Mouse (Mus musculus) embryonic facial prominence, embryonic 14.5 days (tissue): ENCODE data around the gene Iqcf4. TPM values are rescaled to one million over a fixed set of nuclear protein-coding genes. Genes with fewer than 3 reads are reported as not detected.

Experiments
- ATAC-seq: fragments of 200-750 bp; cut with Nextera tagmentation; 2 replicates; pipeline ENCODE4 v1.8.0; 2017; ENCODE audit warnings: low read depth, moderate number of reproducible peaks, moderate TSS enrichment
- DNase-seq: peaks from one replicate; pipeline ENCODE4 v3.0.0-alpha.2; 2015; ENCODE audit warnings: low spot score
- H3K27ac ChIP-seq: fragments of 300-500 bp; sonication (generic); replicated peaks from 2 replicates; pipeline ENCODE4 v1.5.1; 2014; ENCODE audit warnings: low read depth, mild to moderate bottlenecking, low read length, moderate library complexity
- H3K27me3 ChIP-seq: fragments of 300-500 bp; sonication (generic); replicated peaks from 2 replicates; pipeline ENCODE4 v1.6.1; 2014; ENCODE audit warnings: low read length; ENCODE audit not compliant: control insufficient read depth, insufficient read depth
- H3K36me3 ChIP-seq: fragments of 300-500 bp; sonication (generic); 2 replicates; pipeline ENCODE4 v1.6.1; 2014; ENCODE audit warnings: low read length, mixed read lengths; ENCODE audit not compliant: control insufficient read depth, insufficient read depth
- H3K4me1 ChIP-seq: fragments of 300-500 bp; sonication (generic); 2 replicates; pipeline ENCODE4 v1.6.1; 2014; ENCODE audit warnings: antibody characterized with exemption, low read length; ENCODE audit not compliant: control insufficient read depth, insufficient read depth
- H3K4me2 ChIP-seq: fragments of 300-500 bp; sonication (generic); 2 replicates; pipeline ENCODE4 v1.6.1; 2014; ENCODE audit warnings: low read depth, mild to moderate bottlenecking, low read length, moderate library complexity, mixed read lengths
- H3K4me3 ChIP-seq: fragments of 300-500 bp; sonication (generic); 2 replicates; pipeline ENCODE4 v1.5.1; 2014; ENCODE audit warnings: low read depth, mild to moderate bottlenecking, low read length
- H3K9ac ChIP-seq: fragments of 300-500 bp; sonication (generic); 2 replicates; pipeline ENCODE4 v1.6.1; 2014; ENCODE audit warnings: low read depth, mild to moderate bottlenecking, low read length, moderate library complexity, mixed read lengths
- H3K9me3 ChIP-seq: fragments of 300-500 bp; sonication (generic); 2 replicates; pipeline ENCODE4 v1.6.1; 2016; ENCODE audit warnings: low read length; ENCODE audit not compliant: control insufficient read depth
- WGBS: fragments of 180-500 bp; shearing (Covaris S2); extraction: QIAGEN DNeasy Blood & Tissue Kit; methylation state at CpG from one replicate; pipeline ENCODE4 v1.1.7; 2014; 5-methylcytosine and 5-hydroxymethylcytosine counted together
- polyA plus RNA-seq: library from polyadenylated mRNA; unstranded; fragments of >200 nt; fragmentation: Nextera tagmentation; extraction: Ambion mirVana; gene quantifications from 2 replicates; pipeline ENCODE4 v1.2.1, GENCODE M21; 2014

Gene Iqcf4
- polyA plus RNA-seq: not detected in 2 replicates

DNA sequence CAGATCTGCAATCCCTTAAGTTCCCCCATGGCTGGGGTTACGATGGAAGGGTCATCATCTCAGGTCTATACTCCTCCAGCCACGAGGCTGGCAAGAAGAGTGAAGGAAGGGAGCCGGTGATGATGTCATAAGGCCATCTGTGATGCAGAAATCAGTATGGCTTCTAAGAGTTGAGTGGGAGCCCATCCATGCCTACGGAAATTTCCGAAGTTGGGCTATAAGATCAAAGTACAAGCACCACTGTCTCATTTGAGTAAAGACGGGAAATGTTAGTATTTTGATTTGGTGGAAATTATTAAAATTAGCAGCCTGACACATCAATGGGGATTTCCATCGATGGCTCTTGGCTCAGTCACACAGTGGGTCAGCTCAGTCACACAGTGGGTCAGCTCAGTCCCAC is at the start of gene Iqcf4:
Gene Iqcf4 (minus strand): TSS at position 101 of the 400 bp plus-strand sequence.
- WGBS: 86% methylated on average over 7 of the region's 7 CpGs
- ATAC-seq: no peak

DNA sequence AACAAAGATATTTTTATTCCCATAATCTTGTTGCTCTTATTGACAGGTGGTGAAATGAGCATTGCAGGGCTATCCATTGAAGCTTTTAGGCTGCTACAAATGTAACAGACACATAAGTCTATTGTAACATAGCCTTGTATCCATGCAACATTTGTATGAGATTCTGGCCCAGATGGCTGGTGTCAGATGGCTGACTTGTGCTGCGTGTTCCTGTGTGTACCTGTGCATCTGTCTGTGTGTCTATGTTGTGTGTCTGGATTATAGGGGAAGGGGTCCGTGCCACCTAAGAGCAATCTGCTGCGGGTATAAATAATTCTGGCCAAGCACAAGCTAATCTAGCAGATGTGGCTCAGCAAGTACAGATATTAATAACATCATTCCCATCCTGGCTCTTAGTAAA is 46.7 kb upstream of the Iqcf4 start:
- Histone ChIP-seq H3K27me3 (no peaks in the 10 kb centered on the region), H3K4me2 (no peak overlapping the region), H3K9ac (no peak overlapping the region), H3K4me1 (no peaks in the 10 kb centered on the region), H3K9me3 (peaks cover 7% of the 10 kb centered on the region), H3K36me3 (no peaks in the 10 kb centered on the region), H3K27ac (no peak overlapping the region), H3K4me3 (no peak overlapping the region)
- WGBS: 81% methylated on average over 3 of the region's 3 CpGs
- ATAC-seq (no peak), DNase-seq (no peak)

More for the DNA sequence above, at the start of gene Iqcf4:
- Histone ChIP-seq H3K4me2 (no peak within 1 kb of the TSS), H3K27me3 (no peaks in the 10 kb centered on the region), H3K27ac (no peak within 1 kb of the TSS), H3K9ac (no peak within 1 kb of the TSS), H3K4me3 (no peak within 1 kb of the TSS), H3K9me3 (no peaks in the 10 kb centered on the region), H3K36me3 (no peaks in the 10 kb centered on the region), H3K4me1 (no peaks in the 10 kb centered on the region)
- no peak for DNase-seq

DNA sequence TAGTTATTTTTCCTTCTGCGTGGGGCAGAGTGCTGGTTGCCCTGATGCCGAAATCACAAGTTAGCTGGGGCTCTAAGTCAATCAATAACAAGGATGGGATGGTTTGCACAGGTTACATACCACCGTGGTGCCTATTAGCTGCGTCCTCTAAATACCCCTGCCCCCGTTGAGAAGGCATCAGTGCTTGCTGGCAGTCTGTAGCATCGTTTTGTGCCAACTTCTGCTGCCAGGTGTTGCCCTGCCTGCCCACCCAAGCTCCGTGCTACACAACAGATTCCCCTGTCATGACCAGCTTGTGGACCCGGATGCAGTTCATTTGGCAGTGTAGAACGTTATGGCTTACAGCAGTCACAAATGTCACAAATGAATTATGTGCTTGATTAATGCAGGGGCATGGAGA is 45.5 kb upstream of the Iqcf4 start:
- Histone ChIP-seq H3K27ac (no peak overlapping the region), H3K4me2 (no peak overlapping the region), H3K9ac (no peak overlapping the region), H3K9me3 (peaks cover 7% of the 10 kb centered on the region), H3K36me3 (no peaks in the 10 kb centered on the region), H3K27me3 (no peaks in the 10 kb centered on the region), H3K4me1 (no peaks in the 10 kb centered on the region), H3K4me3 (no peak overlapping the region)
- 80% methylated on average over 9 of the region's 9 CpGs for WGBS
- ATAC-seq (no peak), DNase-seq (no peak)

DNA sequence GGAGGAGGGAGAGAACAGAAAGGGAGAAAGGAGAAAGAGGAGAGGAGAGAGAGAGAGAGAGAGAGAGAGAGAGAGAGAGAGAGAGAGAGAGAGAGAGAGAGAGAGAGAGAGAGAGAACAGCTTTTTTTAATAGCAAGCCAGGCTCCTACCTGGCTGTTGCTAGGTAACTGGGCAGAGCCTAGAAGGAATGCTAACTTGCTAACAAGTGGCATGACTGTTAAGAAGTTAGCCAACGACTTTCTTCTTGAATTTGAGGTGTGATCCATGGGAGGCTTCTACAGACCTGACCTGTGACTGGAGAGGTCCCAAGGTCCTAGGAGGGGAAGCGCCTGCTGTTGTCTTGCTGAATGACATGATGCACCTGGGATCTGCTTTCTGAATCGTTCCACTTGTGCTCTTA is 43.8 kb upstream of the Iqcf4 start:
- H3K36me3 ChIP-seq: no peaks in the 10 kb centered on the region
- 32% methylated on average over 3 of the region's 3 CpGs for WGBS

DNA sequence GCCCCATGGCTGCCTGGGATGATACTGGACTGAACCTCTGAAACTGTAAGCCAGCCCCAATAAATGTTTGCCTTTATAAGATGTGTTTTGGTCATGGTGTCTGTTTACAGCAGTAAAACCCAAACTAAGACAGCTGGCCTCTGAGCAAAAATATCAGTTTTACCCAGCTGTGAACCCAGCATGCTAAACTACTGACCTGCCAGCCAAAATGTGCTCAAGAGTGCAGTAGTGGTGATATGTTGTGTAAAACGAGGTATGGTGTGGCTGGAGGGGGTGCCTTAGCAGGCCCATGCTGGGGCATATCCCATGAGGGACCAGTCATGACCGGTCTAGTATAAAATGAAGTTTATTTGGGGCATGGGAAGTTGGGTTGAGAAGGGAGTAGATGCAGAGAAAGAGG is 43.2 kb upstream of the Iqcf4 start:
- DNase-seq: no peak

More for the DNA sequence above, 43.8 kb upstream of the Iqcf4 start:
- DNase-seq (no peak), ATAC-seq (no peak)
- H3K9ac ChIP-seq: no peak overlapping the region
- no peak overlapping the region for H3K4me3 ChIP-seq
- H3K4me1 ChIP-seq: no peaks in the 10 kb centered on the region
- H3K27ac ChIP-seq: no peak overlapping the region
- no peak overlapping the region for H3K4me2 ChIP-seq
- H3K27me3 ChIP-seq: no peaks in the 10 kb centered on the region
- peaks cover 6% of the 10 kb centered on the region for H3K9me3 ChIP-seq

DNA sequence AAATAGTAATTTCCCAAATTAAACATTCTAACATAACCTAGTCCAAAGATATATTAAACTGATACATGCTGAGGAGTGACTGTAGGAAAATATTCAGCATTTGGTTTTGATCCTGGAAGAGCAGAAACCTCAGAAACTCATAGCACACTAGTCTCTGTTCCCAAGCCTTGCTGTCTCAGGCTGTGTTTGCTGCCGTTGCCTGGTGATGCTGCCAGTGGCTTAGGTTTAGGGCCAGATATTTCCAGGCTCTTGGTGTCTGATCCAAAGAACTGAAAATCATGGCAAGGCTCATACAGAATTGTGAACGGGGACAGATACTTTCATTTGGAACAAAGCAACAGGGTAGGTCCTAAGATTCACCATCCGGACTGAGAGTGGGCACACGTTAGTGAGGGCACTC is 39.9 kb upstream of the Iqcf4 start:
- no peaks in the 10 kb centered on the region for H3K27me3 ChIP-seq
- H3K4me2 ChIP-seq: no peak overlapping the region
- no peaks in the 10 kb centered on the region for H3K4me1 ChIP-seq
- WGBS: 84% methylated on average over 4 of the region's 4 CpGs
- no peak overlapping the region for H3K27ac ChIP-seq
- H3K9me3 ChIP-seq: no peaks in the 10 kb centered on the region
- ATAC-seq: no peak
- no peak for DNase-seq
- H3K36me3 ChIP-seq: no peaks in the 10 kb centered on the region
- no peak overlapping the region for H3K4me3 ChIP-seq
- no peak overlapping the region for H3K9ac ChIP-seq

More for the DNA sequence above, 43.2 kb upstream of the Iqcf4 start:
- no peak overlapping the region for H3K4me3 ChIP-seq
- H3K4me2 ChIP-seq: no peak overlapping the region
- 61% methylated on average over 2 of the region's 2 CpGs for WGBS
- no peak overlapping the region for H3K9ac ChIP-seq
- no peak overlapping the region for H3K27ac ChIP-seq
- H3K9me3 ChIP-seq: no peaks in the 10 kb centered on the region
- H3K27me3 ChIP-seq: no peaks in the 10 kb centered on the region
- ATAC-seq: no peak
- no peaks in the 10 kb centered on the region for H3K4me1 ChIP-seq
- no peaks in the 10 kb centered on the region for H3K36me3 ChIP-seq

DNA sequence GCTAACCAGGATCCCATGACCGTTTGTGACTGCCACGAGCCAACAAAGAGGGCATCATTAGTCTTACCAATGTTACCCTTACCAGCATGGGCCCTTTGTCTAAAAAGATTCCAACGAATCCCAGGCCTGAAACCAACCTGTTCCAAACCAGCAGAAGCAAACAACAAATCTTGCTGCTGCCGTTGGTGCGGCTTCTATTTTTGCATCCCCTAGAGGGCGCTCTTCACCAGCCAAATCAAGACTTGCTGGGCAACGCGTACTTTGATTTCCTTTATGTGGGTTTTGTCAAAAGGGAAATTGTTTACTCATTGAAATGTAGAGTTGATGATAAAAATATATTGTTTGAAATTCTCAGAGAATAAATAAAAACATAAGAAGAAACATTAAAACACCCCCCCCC is 29.8 kb upstream of the Iqcf4 start:
- Histone ChIP-seq H3K36me3 (no peaks in the 10 kb centered on the region), H3K27ac (no peak overlapping the region), H3K9me3 (no peaks in the 10 kb centered on the region), H3K4me1 (no peaks in the 10 kb centered on the region), H3K27me3 (no peaks in the 10 kb centered on the region), H3K4me2 (no peak overlapping the region), H3K4me3 (no peak overlapping the region), H3K9ac (no peak overlapping the region)
- ATAC-seq (no peak), DNase-seq (peak; percentile 49)
- 28% methylated on average over 8 of the region's 8 CpGs for WGBS

DNA sequence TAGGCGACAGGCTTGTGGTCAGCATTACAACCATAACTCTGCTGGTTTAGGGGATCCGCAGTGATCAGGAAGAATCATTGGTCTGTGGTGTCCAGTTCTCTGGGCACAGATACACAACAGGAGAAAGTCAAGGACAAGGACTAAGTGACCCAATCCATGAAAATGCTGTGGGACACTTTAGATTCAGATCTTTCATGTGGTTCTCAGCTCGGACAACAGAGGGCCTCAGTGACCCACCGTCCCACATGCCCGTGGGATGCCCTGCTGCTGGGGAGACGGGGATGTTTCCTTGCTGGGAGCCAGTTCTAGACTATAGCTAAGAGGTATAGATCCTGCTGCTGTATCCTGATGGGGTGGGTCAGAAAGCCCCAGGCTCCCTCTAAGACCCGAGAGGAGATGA is 27.7 kb upstream of the Iqcf4 start:
- WGBS: 38% methylated on average over 7 of the region's 7 CpGs
- DNase-seq (no peak), ATAC-seq (no peak)

DNA sequence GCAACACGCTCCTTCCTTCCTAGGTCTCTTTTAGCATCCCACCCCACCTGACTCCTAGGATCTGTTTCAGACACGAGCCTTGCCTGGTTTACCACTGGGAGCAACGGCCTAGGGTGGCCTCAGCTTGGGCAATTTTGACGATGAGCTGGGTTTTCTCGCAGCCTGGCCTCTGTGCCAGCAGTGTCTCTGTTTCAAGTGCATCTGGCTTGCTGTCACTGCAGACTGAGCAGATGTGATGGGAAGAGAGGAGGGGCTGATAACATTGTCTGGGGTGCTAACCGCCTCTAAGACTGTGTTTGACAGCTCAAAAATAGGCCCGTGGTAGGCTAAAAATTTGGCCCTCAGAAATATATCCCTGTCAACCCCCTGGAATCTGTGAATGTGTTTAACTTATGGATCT is 25.0 kb upstream of the Iqcf4 start:
- no peaks in the 10 kb centered on the region for H3K27me3 ChIP-seq
- no peak for ATAC-seq
- 52% methylated on average over 7 of the region's 7 CpGs for WGBS

More for the DNA sequence above, 27.7 kb upstream of the Iqcf4 start:
- no peaks in the 10 kb centered on the region for H3K36me3 ChIP-seq
- H3K4me1 ChIP-seq: no peaks in the 10 kb centered on the region
- H3K4me3 ChIP-seq: no peak overlapping the region
- H3K27me3 ChIP-seq: no peaks in the 10 kb centered on the region
- H3K27ac ChIP-seq: no peak overlapping the region
- H3K9me3 ChIP-seq: no peaks in the 10 kb centered on the region
- H3K9ac ChIP-seq: no peak overlapping the region
- no peak overlapping the region for H3K4me2 ChIP-seq

More for the DNA sequence above, 25.0 kb upstream of the Iqcf4 start:
- no peak overlapping the region for H3K4me3 ChIP-seq
- H3K4me2 ChIP-seq: no peak overlapping the region
- no peaks in the 10 kb centered on the region for H3K36me3 ChIP-seq
- no peak overlapping the region for H3K27ac ChIP-seq
- no peaks in the 10 kb centered on the region for H3K4me1 ChIP-seq
- no peak overlapping the region for H3K9ac ChIP-seq
- no peak for DNase-seq
- no peaks in the 10 kb centered on the region for H3K9me3 ChIP-seq
